Mouse (Mus musculus) kidney, embryonic 14.5 days (tissue): ENCODE results near the gene Il20rb. TPM values are rescaled to one million over a fixed set of nuclear protein-coding genes. Genes with fewer than 3 reads are reported as not detected.

Experiments
- ATAC-seq: fragments of 200-750 bp; cut with Nextera tagmentation; 2 replicates; pipeline ENCODE4 v1.8.0; 2017; ENCODE audit warnings: moderate number of reproducible peaks, mild to moderate bottlenecking, moderate TSS enrichment, moderate library complexity; ENCODE audit not compliant: low FRiP score, low TSS enrichment
- H3K27ac ChIP-seq: fragments of 300-500 bp; sonication (generic); 2 replicates; pipeline ENCODE4 v1.5.1; 2014; ENCODE audit warnings: low read depth, mild to moderate bottlenecking, low read length, moderate library complexity, mixed read lengths
- H3K27me3 ChIP-seq: fragments of 300-500 bp; sonication (generic); 2 replicates; pipeline ENCODE4 v1.6.1; 2014; ENCODE audit warnings: mild to moderate bottlenecking, low read length; ENCODE audit not compliant: control insufficient read depth, insufficient read depth
- H3K36me3 ChIP-seq: fragments of 300-500 bp; sonication (generic); 2 replicates; pipeline ENCODE4 v1.6.1; 2014; ENCODE audit warnings: low read length, mixed read lengths; ENCODE audit not compliant: control insufficient read depth, insufficient read depth
- H3K4me1 ChIP-seq: fragments of 300-500 bp; sonication (generic); 2 replicates; pipeline ENCODE4 v1.6.1; 2014; ENCODE audit warnings: low read length, mixed read lengths; ENCODE audit not compliant: control insufficient read depth, insufficient read depth
- H3K4me2 ChIP-seq: fragments of 300-500 bp; sonication (generic); replicated peaks from 2 replicates; pipeline ENCODE4 v1.6.1; 2014; ENCODE audit warnings: low read depth, mild to moderate bottlenecking, low read length
- H3K4me3 ChIP-seq: fragments of 300-500 bp; sonication (generic); 2 replicates; pipeline ENCODE4 v1.5.1; 2014; ENCODE audit warnings: mild to moderate bottlenecking, low read length
- H3K9ac ChIP-seq: fragments of 300-500 bp; sonication (generic); 2 replicates; pipeline ENCODE4 v1.6.1; 2014; ENCODE audit warnings: low read depth, mild to moderate bottlenecking, low read length, moderate library complexity
- H3K9me3 ChIP-seq: fragments of 300-500 bp; sonication (generic); 2 replicates; pipeline ENCODE4 v1.6.1; 2016; ENCODE audit warnings: low read length; ENCODE audit not compliant: control insufficient read depth
- WGBS: fragments of 180-500 bp; shearing (Covaris S2); extraction: QIAGEN DNeasy Blood & Tissue Kit; methylation state at CpG from one replicate; pipeline ENCODE4 v1.1.7; 2014; 5-methylcytosine and 5-hydroxymethylcytosine counted together
- polyA plus RNA-seq: library from polyadenylated mRNA; unstranded; fragments of >200 nt; fragmentation: Nextera tagmentation; extraction: Ambion mirVana; gene quantifications from 2 replicates; pipeline ENCODE4 v1.2.1, GENCODE M21; 2014

Gene Il20rb
- polyA plus RNA-seq, 1 experiment from 2014 or later: 1.8 TPM

DNA sequence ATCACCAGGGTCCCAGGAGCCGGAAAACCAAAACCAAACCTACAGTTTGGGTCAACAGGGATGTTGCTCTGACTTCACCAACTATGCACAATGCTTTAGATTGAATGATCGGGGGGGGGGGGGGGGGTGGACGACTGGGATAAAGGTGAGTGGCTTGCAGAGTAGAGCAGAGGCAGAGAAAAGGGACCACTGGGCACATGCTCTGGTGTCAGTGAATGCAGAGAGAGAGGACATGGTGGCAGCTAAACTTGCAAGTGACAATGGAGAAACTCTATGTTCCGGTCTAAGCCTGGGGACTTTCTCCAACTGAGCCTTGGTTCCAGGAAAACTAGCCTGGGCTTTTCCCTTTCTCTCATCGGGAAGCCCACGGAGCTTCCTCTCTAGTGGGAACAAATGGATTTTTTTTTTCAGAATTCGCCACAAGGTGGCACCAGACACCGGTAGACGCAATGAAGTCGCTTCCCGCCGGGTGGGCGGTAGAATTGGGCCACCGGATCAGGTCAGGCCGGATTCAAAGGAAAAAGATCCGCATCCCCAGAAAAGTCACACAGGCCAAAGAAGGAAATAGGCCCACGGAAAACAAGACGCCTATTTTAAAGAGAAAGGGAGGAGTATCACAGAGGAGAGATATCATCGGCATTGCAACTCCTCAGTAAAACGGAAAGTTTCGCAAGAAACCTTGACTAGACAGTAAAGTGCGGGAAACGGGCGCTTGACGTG is 32.5 kb downstream of the Il20rb start:
- peak; percentile 37 for ATAC-seq
- H3K27ac ChIP-seq: no peak overlapping the region
- H3K36me3 ChIP-seq: no peaks in the 10 kb centered on the region
- H3K9me3 ChIP-seq: no peaks in the 10 kb centered on the region
- WGBS: 7% methylated on average over 25 of the region's 25 CpGs
- H3K4me1 ChIP-seq: 0 out of 2 replicates have a peak, but pooled peaks cover 4% of the 10 kb centered on the region
- peak overlapping the region; percentile 36 for H3K4me3 ChIP-seq
- no peaks in the 10 kb centered on the region for H3K27me3 ChIP-seq
- peak overlapping the region; percentile 65 for H3K4me2 ChIP-seq
- peak overlapping the region; percentile 42; the same call in 1 of the 2 replicates for H3K9ac ChIP-seq

DNA sequence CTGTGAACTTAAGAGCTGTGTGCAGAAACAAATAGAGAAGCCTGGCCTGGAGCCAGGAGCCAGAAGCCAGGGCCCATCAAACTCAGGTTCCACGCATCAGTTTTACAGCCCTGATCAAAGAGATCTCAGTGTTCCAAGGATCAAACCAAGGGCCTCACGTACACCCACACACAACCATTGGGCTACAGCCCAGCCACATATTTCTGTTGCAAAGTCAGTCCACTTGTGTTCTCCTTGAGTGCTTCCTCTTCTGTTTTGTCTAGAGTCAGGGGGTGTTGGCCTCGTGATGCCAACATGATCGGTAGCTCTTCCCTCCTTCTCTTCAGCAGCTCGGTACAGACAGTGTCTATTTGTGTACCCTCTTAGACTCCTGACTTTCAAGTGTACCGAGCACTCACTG is 34.2 kb downstream of the Il20rb start:
- Histone ChIP-seq H3K27ac (no peak overlapping the region), H3K9me3 (no peaks in the 10 kb centered on the region), H3K9ac (no peak overlapping the region), H3K36me3 (no peaks in the 10 kb centered on the region), H3K27me3 (no peaks in the 10 kb centered on the region), H3K4me1 (0 out of 2 replicates have a peak, but pooled peaks cover 4% of the 10 kb centered on the region), H3K4me2 (no peak overlapping the region), H3K4me3 (no peak overlapping the region)
- peak; percentile 70 for ATAC-seq
- 14% methylated on average over 6 of the region's 6 CpGs for WGBS

DNA sequence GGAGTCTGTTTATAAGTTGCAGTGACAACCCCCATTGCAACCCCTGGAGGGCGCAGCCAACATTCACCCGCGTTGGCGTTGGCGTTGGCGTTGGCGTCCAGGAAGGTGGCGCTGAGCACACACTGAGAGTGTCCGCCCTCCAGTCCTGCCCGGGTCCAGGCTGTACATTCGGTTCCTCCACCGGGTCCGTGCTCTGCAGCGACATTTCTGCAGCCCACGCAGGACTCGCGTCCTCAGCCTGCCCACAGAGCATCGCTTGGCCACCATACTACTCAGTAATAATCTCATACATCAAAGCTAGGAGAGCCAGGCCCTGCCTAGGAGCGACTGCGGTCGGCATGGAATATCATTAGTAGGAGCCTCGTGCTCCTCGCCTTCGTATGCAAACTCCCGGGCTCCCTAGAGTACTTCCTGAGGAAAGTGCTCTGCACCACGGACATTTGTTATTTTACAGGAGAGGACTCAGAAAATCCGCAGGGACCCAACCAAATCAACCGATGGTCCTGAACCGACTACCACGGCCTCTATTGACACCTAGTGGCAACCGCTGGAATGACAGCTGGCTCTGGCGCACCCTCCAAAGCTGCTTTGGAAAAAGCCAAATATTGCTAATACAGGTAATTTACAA is 40.4 kb downstream of the Il20rb start:
- peak overlapping the region; percentile 45 for H3K4me3 ChIP-seq
- H3K9ac ChIP-seq: peak overlapping the region; percentile 51
- H3K4me1 ChIP-seq: no peaks in the 10 kb centered on the region
- peak; percentile 90 for ATAC-seq
- no peaks in the 10 kb centered on the region for H3K27me3 ChIP-seq
- WGBS: under 1% methylated on average over 32 of the region's 32 CpGs
- peak overlapping the region; percentile 77 for H3K4me2 ChIP-seq
- H3K9me3 ChIP-seq: no peaks in the 10 kb centered on the region
- peak overlapping the region; percentile 31; the same call in 1 of the 2 replicates for H3K27ac ChIP-seq
- no peaks in the 10 kb centered on the region for H3K36me3 ChIP-seq

DNA sequence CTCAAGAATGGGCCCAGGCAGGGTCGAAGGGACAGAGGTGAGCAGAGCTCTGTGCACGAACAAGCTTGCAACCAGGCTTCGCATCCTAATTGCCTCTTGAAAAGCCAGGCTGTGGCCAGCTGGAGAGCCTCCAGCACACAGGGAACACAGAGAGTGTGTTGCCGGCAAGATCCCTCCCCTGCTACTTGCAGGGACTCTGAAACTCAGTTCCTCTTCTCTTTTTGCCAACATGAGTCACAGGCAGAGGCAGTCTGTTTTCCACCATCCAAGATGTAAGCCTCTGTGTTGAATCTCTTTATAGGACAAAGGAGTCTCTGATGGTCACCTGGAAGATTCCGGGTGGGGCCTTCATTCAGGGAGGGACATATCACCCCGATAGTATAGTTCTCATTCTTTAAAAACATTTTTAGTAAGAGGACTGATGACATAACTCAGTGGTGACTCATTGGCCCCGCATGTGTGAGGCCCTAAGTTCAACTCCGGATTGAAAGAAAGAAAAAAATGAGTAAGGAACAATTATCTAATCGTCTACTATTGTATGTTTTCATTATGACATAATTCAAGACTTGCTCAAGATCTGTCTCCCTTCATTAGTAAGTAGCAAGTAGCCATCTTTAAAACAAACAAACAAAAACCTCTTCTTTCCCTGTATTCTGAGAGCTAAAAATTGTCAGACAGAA is 46.3 kb downstream of the Il20rb start:
- no peaks in the 10 kb centered on the region for H3K36me3 ChIP-seq
- no peaks in the 10 kb centered on the region for H3K27me3 ChIP-seq
- no peaks in the 10 kb centered on the region for H3K9me3 ChIP-seq
- no peak overlapping the region for H3K27ac ChIP-seq
- no peaks in the 10 kb centered on the region for H3K4me1 ChIP-seq
- no peak for ATAC-seq
- H3K4me3 ChIP-seq: no peak overlapping the region
- 60% methylated on average over 9 of the region's 9 CpGs for WGBS
- H3K9ac ChIP-seq: no peak overlapping the region
- H3K4me2 ChIP-seq: no peak overlapping the region

DNA sequence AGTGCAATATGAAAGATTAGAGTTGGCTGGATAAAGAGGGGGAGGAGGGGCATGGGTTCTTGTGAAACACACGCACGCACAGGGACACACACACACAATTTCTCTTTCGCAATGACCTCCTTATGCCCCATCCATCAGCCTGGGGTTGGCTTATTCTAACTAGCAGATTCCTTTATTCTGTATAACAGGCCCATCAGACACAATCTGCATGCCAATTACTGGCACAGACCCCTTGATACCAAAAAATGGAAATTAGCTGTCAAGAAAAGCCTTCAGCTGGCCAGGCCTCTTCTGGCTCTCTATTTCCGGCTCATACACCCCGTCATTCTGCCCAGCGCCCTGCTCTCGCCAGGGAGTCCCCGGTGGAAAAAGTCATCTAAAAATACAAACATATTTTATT is 47.1 kb downstream of the Il20rb start:
- 88% methylated on average over 8 of the region's 8 CpGs for WGBS
- H3K9ac ChIP-seq: no peak overlapping the region
- no peaks in the 10 kb centered on the region for H3K27me3 ChIP-seq
- H3K27ac ChIP-seq: no peak overlapping the region
- H3K36me3 ChIP-seq: no peaks in the 10 kb centered on the region
- no peak overlapping the region for H3K4me3 ChIP-seq
- no peaks in the 10 kb centered on the region for H3K4me1 ChIP-seq
- no peak for ATAC-seq
- no peak overlapping the region for H3K4me2 ChIP-seq
- H3K9me3 ChIP-seq: no peaks in the 10 kb centered on the region

DNA sequence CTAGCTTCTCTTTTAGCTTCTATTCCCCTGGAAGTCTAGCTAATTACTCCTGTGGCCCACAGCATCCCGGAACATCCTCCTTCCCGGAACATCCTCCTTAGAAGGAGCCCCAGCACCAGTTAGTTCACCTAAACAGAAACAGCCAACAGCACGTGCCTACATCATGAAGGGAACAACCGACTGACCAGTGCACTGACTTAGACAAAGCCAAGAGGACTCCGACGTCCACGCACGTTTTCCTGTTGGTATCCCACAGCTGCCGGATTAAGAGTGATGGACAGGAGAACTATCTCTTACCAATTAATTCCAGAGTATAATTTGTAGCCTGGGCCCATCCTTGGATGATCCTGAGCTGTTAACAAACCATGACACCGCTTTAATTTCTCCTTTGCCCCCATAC is 47.6 kb downstream of the Il20rb start:
- Histone ChIP-seq H3K27me3 (no peaks in the 10 kb centered on the region), H3K27ac (no peak overlapping the region), H3K9me3 (no peaks in the 10 kb centered on the region), H3K4me1 (no peaks in the 10 kb centered on the region), H3K4me2 (no peak overlapping the region), H3K4me3 (no peak overlapping the region), H3K9ac (no peak overlapping the region), H3K36me3 (no peaks in the 10 kb centered on the region)
- no peak for ATAC-seq
- WGBS: 89% methylated on average over 10 of the region's 10 CpGs

DNA sequence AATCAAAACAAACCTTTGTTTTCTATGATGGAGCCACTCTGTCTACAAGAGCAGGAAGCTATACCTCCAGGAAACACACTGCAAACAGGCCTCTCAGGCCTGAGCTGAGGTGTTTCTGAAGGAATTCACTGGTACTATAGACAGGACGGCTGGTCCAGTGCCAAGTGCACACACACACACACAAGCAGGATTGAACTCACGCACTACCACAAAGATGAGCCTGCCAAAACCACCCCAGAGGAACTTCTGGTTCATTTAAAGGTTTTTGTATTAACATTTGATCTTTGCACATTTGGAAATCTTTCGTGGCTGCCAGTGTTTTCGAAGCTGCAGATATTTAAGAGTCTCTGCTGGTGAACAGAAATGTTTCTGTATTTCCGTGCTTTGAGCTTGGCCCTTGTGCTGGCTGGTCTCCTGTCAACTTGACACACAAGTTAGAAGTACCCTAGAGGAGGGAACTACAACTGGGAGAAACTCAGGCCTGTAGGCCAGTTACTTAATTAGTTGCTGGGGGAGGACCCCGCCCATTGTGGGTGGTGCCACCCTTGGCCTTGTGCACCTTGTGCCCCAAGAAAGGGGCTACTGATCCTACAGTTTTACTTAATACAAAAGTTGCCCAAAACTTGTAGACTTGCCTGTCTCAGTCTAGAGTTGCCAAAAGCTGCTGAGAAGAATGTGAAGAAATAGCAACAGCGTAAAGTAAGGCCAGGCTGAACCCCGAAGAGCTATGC is 49.6 kb downstream of the Il20rb start:
- Histone ChIP-seq H3K9me3 (no peaks in the 10 kb centered on the region), H3K36me3 (no peaks in the 10 kb centered on the region), H3K9ac (no peak overlapping the region), H3K4me2 (no peak overlapping the region), H3K4me1 (no peaks in the 10 kb centered on the region), H3K27ac (no peak overlapping the region), H3K27me3 (no peaks in the 10 kb centered on the region), H3K4me3 (no peak overlapping the region)
- no peak for ATAC-seq
- WGBS: 78% methylated on average over 8 of the region's 8 CpGs

DNA sequence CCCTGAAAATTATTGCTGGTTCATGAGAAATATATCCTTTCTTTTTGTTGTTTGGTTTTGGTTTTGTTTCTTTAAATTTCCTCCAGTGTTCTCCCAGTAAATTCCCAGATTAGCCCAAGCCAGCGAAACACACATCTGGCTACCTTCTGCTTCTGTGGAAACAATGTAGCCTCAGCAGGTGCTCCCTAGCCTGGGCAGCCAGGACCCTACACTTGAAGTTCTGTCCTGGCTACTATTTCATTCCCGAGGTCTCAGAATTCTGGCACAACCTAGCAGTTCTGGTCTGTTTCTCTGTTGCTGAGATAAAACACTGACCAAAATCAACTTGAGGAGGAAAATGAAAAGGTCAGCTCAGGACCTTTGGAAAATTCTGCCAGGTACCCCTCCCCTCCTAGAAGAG is 55.2 kb downstream of the Il20rb start:
- Histone ChIP-seq H3K9ac (no peak overlapping the region), H3K4me3 (no peak overlapping the region), H3K27me3 (no peaks in the 10 kb centered on the region), H3K4me2 (no peak overlapping the region), H3K4me1 (no peaks in the 10 kb centered on the region), H3K27ac (no peak overlapping the region), H3K9me3 (no peaks in the 10 kb centered on the region), H3K36me3 (no peaks in the 10 kb centered on the region)
- 71% methylated on average over 2 of the region's 2 CpGs for WGBS
- ATAC-seq: no peak
